Mouse (Mus musculus) lung, embryonic 16.5 days (tissue): Measurements from ENCODE around the gene Plekho1. TPM values are rescaled to one million over a fixed set of nuclear protein-coding genes. Genes with fewer than 3 reads are reported as not detected.
A peak's percentile ranks its signal among the peaks of the same experiment; 100 is the strongest.

ENCODE experiments used
- ATAC-seq: fragments of 200-750 bp; cut with Nextera tagmentation; 2 replicates; pipeline ENCODE4 v1.8.0; 2017; ENCODE audit warnings: low read depth, mild to moderate bottlenecking, moderate library complexity
- H3K27ac ChIP-seq: fragments of 300-500 bp; sonication (generic); 2 replicates; pipeline ENCODE4 v1.5.1; 2014; ENCODE audit warnings: mild to moderate bottlenecking, control low read depth, low read length
- H3K27me3 ChIP-seq: fragments of 300-500 bp; sonication (generic); 2 replicates; pipeline ENCODE4 v1.6.1; 2014; ENCODE audit warnings: low read depth, low read length, mixed read lengths; ENCODE audit not compliant: control insufficient read depth, insufficient read depth
- H3K36me3 ChIP-seq: fragments of 300-500 bp; sonication (generic); 2 replicates; pipeline ENCODE4 v1.6.1; 2014; ENCODE audit warnings: low read length; ENCODE audit not compliant: control insufficient read depth, insufficient read depth
- H3K4me1 ChIP-seq: fragments of 300-500 bp; sonication (generic); replicated peaks from 2 replicates; pipeline ENCODE4 v1.6.1; 2014; ENCODE audit warnings: low read length, mixed read lengths; ENCODE audit not compliant: control insufficient read depth, insufficient read depth
- H3K4me2 ChIP-seq: fragments of 300-500 bp; sonication (generic); 2 replicates; pipeline ENCODE4 v1.6.1; 2014; ENCODE audit warnings: low read depth, low read length, control low read depth
- H3K4me3 ChIP-seq: fragments of 300-500 bp; sonication (generic); 2 replicates; pipeline ENCODE4 v1.5.1; 2014; ENCODE audit warnings: mild to moderate bottlenecking, low read length, control low read depth
- H3K9ac ChIP-seq: fragments of 300-500 bp; sonication (generic); 2 replicates; pipeline ENCODE4 v1.6.1; 2014; ENCODE audit warnings: low read length, control low read depth
- H3K9me3 ChIP-seq: fragments of 300-500 bp; sonication (generic); 2 replicates; pipeline ENCODE4 v1.6.1; 2016; ENCODE audit warnings: low read length; ENCODE audit not compliant: control insufficient read depth
- WGBS: fragments of 180-500 bp; shearing (Covaris S2); extraction: QIAGEN DNeasy Blood & Tissue Kit; methylation state at CpG from one replicate; pipeline ENCODE4 v1.1.7; 2014; 5-methylcytosine and 5-hydroxymethylcytosine counted together
- polyA plus RNA-seq: library from polyadenylated mRNA; unstranded; fragments of >200 nt; fragmentation: Nextera tagmentation; extraction: Ambion mirVana; gene quantifications from 2 replicates; pipeline ENCODE4 v1.2.1, GENCODE M21; 2015

The Plekho1 gene
- polyA plus RNA-seq, 1 experiment from 2014 or later = 25.3 TPM

DNA sequence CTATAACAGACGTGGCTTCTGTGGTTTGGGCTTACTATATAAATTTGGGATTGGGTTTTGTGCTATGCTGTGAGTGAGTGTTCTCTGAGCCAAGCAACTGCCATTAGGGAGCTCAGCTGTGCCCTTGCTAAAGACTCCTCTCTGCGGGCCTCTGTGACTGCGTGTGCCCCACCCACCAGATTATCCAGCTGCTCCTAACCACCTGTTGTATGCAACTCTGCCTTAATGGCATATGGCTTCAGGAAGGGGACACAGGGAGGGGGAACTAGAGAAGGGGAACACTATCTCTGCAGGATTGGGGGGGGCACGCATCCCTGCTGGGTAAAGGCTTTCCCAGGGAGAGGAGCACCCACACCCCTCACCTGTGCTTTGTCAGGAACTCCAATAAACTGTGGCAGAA lies 37.2 kb upstream of the Plekho1 start:
- Histone ChIP-seq H3K9ac (no peak overlapping the region), H3K27me3 (no peaks in the 10 kb centered on the region), H3K4me1 (no peaks in the 10 kb centered on the region), H3K27ac (no peak overlapping the region), H3K4me3 (no peak overlapping the region), H3K36me3 (peaks cover 3% of the 10 kb centered on the region; the same call in 1 of the 2 replicates), H3K4me2 (no peak overlapping the region), H3K9me3 (no peaks in the 10 kb centered on the region)
- 78% methylated on average over 4 of the region's 4 CpGs for WGBS
- no peak for ATAC-seq

DNA sequence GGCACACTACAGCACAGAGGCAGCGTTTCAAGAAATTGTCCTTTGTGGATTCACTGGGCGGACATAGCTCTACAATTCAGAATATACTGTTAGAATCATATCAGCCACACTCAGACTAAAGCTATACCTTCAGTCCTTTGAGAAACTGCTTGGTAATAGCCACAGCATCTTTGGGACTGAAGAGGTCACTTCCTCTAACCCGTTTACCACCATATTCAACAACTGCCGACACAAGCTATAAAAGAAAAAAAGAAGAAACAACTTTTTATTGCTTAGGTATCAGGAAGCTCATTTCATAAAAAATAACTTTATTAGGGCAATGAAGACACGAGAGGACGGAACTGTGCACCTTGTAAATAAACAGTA lies 36.8 kb upstream of the Plekho1 start:
- peaks cover 3% of the 10 kb centered on the region; the same call in 1 of the 2 replicates for H3K36me3 ChIP-seq
- no peak overlapping the region for H3K27ac ChIP-seq
- no peaks in the 10 kb centered on the region for H3K27me3 ChIP-seq
- WGBS = 81% methylated on average over 6 of the region's 6 CpGs
- H3K4me1 ChIP-seq = no peaks in the 10 kb centered on the region
- ATAC-seq = no peak
- H3K9me3 ChIP-seq = no peaks in the 10 kb centered on the region
- H3K4me3 ChIP-seq = no peak overlapping the region
- H3K4me2 ChIP-seq = no peak overlapping the region
- H3K9ac ChIP-seq = no peak overlapping the region

DNA sequence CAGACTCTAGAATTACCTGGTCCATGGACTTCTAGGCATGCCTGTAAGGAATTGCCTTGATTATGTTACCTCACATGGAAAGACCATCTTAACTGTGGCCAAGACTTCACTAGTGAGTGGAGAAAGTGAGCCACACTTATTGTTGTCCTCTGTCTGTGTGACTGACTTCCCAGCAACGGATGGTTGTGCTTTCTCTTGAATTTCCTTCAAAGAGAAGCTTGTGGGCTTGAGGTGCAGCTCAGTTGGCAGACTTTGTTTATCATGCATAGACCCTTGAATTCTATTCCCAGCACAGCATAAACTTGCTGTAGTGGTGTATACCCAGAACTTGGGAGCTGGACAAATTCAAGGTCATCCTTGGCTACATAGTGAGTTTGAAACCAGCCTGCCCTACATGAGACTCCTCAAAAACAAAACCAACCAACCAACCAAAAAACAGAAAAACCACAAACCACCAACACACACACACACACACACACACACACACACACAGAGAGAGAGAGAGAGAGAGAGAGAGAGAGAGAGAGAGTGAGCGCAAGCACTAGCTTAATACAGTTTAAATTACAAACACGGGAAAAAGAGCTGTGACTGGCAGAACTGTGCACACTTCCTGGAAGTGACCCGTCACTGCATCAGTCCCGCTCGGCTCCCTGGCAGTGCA lies 36.3 kb upstream of the Plekho1 start:
- Histone ChIP-seq H3K27ac (no peak overlapping the region), H3K36me3 (peaks cover 3% of the 10 kb centered on the region; the same call in 1 of the 2 replicates), H3K9me3 (no peaks in the 10 kb centered on the region), H3K9ac (no peak overlapping the region), H3K4me1 (no peaks in the 10 kb centered on the region), H3K4me3 (no peak overlapping the region), H3K27me3 (no peaks in the 10 kb centered on the region), H3K4me2 (no peak overlapping the region)
- no peak for ATAC-seq
- WGBS = 75% methylated on average over 6 of the region's 6 CpGs

DNA sequence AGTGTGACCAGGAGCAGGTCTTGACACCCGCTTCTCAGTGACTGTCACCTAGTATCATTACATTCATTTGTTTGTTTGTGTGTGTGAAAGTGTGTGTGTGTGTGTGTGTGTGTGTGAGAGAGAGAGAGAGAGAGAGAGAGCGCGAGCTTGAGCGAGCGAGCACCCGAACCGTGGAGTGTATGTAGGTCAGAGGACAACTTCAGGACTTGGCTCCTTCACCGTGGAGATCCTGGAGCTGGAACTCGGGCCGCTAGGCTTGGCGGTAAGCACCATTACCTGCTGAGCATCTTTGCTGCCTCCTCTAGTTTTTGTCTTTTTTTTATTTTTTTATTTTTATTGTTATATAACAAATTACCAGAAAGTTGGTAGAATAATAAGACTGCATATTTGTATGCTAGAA lies 34.0 kb upstream of the Plekho1 start:
- Histone ChIP-seq H3K4me1 (no peaks in the 10 kb centered on the region), H3K27me3 (no peaks in the 10 kb centered on the region), H3K9ac (no peak overlapping the region), H3K36me3 (peaks cover 3% of the 10 kb centered on the region; the same call in 1 of the 2 replicates), H3K4me3 (no peak overlapping the region), H3K27ac (no peak overlapping the region), H3K9me3 (no peaks in the 10 kb centered on the region), H3K4me2 (no peak overlapping the region)
- WGBS = 89% methylated on average over 11 of the region's 11 CpGs
- ATAC-seq = no peak

DNA sequence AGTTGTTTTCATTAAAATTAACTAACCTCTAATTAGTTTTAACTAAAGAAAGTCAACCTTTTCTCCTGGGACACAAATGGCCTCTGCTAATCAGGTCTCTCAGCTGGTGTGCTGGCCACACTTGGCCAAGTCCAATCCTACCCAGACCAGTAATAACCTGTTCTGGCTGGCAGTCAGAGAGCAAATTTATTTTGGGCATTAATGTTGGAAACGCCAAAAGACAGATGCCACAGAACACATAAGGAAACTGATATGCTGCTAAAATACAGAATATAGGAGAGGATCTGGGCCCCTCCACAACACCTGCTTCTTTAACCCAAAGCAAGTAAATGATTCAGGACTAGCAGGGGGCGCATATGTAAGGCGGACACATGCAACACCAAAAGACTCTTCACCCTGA lies 33.5 kb upstream of the Plekho1 start:
- Histone ChIP-seq H3K9ac (no peak overlapping the region), H3K4me3 (no peak overlapping the region), H3K36me3 (peaks cover 3% of the 10 kb centered on the region; the same call in 1 of the 2 replicates), H3K27me3 (no peaks in the 10 kb centered on the region), H3K4me1 (no peaks in the 10 kb centered on the region), H3K27ac (no peak overlapping the region), H3K4me2 (no peak overlapping the region), H3K9me3 (no peaks in the 10 kb centered on the region)
- no peak for ATAC-seq
- WGBS = 89% methylated on average over 3 of the region's 3 CpGs

DNA sequence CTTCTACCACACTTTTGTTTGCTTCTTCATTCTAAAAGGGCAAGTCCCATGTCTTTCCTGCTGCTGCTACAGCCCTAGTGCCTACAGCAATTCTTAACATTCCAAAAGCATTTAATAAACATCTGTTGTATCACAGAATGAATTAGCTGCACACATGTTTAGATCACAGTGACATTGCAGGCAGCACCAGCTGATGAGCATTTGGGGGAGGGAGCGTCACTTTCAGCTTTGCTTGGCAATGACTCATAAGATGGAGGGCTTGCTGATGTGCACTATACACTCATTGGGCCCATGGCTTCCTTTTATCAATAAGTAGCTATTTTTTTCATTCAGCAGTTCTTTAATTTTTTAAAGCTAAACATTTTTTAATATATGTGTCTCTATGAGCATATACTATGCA lies 32.1 kb upstream of the Plekho1 start:
- Histone ChIP-seq H3K27ac (no peak overlapping the region), H3K4me3 (no peak overlapping the region), H3K9me3 (no peaks in the 10 kb centered on the region), H3K36me3 (no peaks in the 10 kb centered on the region), H3K4me2 (no peak overlapping the region), H3K27me3 (no peaks in the 10 kb centered on the region), H3K9ac (no peak overlapping the region), H3K4me1 (no peaks in the 10 kb centered on the region)
- 40% methylated on average over 1 of the region's 1 CpGs for WGBS
- 0 out of 2 replicates have a peak, but pooled peaks have one; percentile 54 for ATAC-seq

DNA sequence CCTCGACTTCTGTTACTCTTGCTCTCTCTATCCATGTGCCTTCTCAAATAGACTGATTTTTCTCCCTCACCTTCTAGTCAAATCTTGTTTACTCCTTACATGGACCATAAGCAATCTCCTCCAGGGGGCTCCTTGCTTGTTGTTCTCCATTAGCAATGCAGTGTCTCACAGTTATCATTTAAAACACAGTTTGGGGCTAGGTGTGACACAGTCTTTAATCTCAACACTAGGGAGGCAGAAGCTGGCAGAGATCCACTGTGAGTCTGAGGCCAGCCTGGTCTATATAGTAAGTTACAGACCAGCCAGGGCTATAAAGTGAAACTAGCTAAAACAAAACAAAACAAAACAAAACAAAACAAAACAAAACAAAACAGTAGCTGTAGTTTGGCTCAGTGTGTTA lies 31.3 kb upstream of the Plekho1 start:
- Histone ChIP-seq H3K27ac (no peak overlapping the region), H3K4me2 (no peak overlapping the region), H3K9me3 (no peaks in the 10 kb centered on the region), H3K4me3 (no peak overlapping the region), H3K27me3 (no peaks in the 10 kb centered on the region), H3K4me1 (no peaks in the 10 kb centered on the region), H3K36me3 (no peaks in the 10 kb centered on the region), H3K9ac (no peak overlapping the region)
- WGBS = 67% methylated on average over 1 of the region's 1 CpGs
- no peak for ATAC-seq

DNA sequence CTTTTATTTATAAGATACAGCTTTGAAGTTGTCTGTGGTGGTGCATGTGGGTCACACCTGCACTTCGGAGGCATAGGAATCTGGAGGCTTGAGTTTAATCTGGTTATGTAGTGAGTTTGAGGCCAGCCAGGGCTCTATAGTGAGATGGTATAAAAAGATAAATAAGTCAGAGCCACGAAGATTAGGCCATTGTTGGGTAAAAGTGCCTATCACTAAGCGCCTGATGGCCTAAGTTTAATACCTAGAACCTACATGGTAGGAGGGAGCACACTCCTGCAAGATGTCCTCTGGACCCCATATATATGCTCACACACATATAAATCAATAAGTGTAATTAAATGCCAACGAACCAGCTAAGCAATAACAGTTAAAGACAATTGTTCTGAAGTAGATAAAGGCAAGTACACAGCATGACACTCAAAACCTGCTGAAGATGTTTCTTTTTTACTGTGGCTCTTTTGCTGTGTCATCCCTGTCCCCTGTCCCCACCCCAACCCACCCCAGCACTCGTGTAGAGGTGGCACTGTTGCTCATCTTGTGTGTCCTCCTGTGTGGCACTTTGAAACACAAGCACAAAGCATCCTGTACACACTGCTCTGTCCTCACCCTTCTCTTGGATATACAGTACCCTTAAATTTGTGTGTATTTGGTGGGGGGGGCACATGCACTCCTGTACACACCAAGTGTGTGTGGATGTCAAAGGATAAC lies 25.8 kb upstream of the Plekho1 start:
- Histone ChIP-seq H3K36me3 (no peaks in the 10 kb centered on the region), H3K27me3 (no peaks in the 10 kb centered on the region), H3K9ac (no peak overlapping the region), H3K4me2 (no peak overlapping the region), H3K4me1 (no peaks in the 10 kb centered on the region), H3K27ac (no peak overlapping the region), H3K9me3 (no peaks in the 10 kb centered on the region), H3K4me3 (no peak overlapping the region)
- 65% methylated on average over 5 of the region's 5 CpGs for WGBS
- ATAC-seq = no peak

DNA sequence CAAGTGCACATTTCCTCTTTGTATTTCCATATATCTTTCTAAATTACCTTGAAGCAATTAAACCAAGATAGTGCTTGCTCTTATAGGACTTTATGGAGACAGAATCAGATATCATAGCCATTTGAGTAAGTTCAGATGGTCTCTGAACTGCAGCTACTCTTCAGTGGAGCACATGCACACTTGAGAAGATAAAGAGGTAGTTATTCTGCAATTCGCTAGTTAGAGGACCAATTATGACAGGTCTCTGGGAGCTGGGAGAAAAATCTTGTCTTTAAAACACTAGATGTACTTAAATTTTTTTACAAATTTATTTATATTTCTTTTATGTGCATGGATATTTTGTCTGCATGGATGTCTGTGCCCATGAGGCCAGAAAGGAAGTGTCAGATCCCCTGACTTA lies 24.9 kb upstream of the Plekho1 start:
- H3K9me3 ChIP-seq = no peaks in the 10 kb centered on the region
- no peak for ATAC-seq
- H3K36me3 ChIP-seq = no peaks in the 10 kb centered on the region
- WGBS = 75% methylated on average over 1 of the region's 1 CpGs
- H3K4me1 ChIP-seq = no peaks in the 10 kb centered on the region
- H3K27ac ChIP-seq = no peak overlapping the region
- no peak overlapping the region for H3K9ac ChIP-seq
- no peak overlapping the region for H3K4me2 ChIP-seq
- H3K27me3 ChIP-seq = no peaks in the 10 kb centered on the region
- no peak overlapping the region for H3K4me3 ChIP-seq
